Mouse (Mus musculus): ENCODE measurements at regions not wholly inside any gene's neighbourhood (a gene's known extent, or its start where the extent isn't known, plus 50 kb on each side); places are given as distances from the start of the nearest gene placed in this dataset.

GRCm38 (mm10) chr1:128999741-129000517 is 273.2 kb upstream of the Thsd7b start:
- no peak for TF ChIP-seq CTCF (IDR thresholded peaks at IDR 0.05; ENCODE audit: low read depth)
- no peak for TF ChIP-seq EP300 (IDR thresholded peaks at IDR 0.05; ENCODE audit: low read depth)

All from liver, embryonic 14.5 days (tissue).